Mouse (Mus musculus) olfactory bulb, adult 2 months (tissue): ENCODE data around the gene Glis3.

Experiments used
- CTCF ChIP-seq: fragments of 200-500 bp; IDR thresholded peaks from 2 replicates; pipeline ENCODE4 v1.5.1; 2012; ENCODE audit warnings: low read depth, mild to moderate bottlenecking, low read length, moderate library complexity; ENCODE audit not compliant: insufficient read depth
- POLR2A ChIP-seq: fragments of 200-500 bp; IDR thresholded peaks from 2 replicates; pipeline ENCODE4 v1.6.1; 2012; ENCODE audit warnings: mild to moderate bottlenecking, low read depth, low read length, moderate library complexity; ENCODE audit not compliant: insufficient read depth

DNA sequence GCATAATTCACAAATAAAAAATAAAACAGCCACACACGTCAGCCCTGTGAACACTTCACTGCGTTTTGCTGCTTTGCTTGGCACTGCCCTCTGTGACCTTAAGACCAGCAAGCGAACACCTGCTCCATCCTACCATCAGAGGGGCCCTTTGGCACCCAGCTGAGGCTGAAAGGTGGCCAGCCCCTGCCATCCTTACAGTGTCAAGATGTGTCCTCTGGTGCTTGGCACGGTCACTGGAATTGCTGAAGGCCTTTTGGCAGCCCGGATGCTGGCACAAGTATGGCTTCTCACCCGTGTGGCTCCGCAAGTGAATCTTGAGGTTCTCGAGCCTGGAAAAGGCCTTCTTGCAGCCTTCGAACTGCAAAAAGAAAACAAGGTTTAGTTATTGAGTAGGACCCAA lies 322.3 kb downstream of the Glis3 start:
- TF ChIP-seq POLR2A (no peak), CTCF (no peak)
